Mouse (Mus musculus) cortical plate, adult 2 months (tissue): ENCODE data around the gene Tsga10ip. TPM values are rescaled to one million over a fixed set of nuclear protein-coding genes. Genes with fewer than 3 reads are reported as not detected.
"Not testable (repeated sequence)": the region's sequence is repeated elsewhere in the genome, so short reads cannot be mapped to it uniquely, and the experiment has no call there.

Source experiments
- H3K27ac ChIP-seq: fragments of 200-500 bp; 2 replicates; pipeline ENCODE4 v1.5.1; 2012; ENCODE audit warnings: low read length, control low read depth, inconsistent platforms; ENCODE audit not compliant: insufficient read depth
- H3K4me1 ChIP-seq: fragments of 200-500 bp; 2 replicates; pipeline ENCODE4 v1.6.1; 2011; ENCODE audit warnings: low read length; ENCODE audit not compliant: control insufficient read depth, insufficient read depth
- H3K4me3 ChIP-seq: fragments of 200-500 bp; 2 replicates; pipeline ENCODE4 v1.5.1; 2011; ENCODE audit warnings: mild to moderate bottlenecking, low read length, control low read depth; ENCODE audit not compliant: insufficient read depth
- CTCF ChIP-seq: fragments of 200-500 bp; IDR thresholded peaks from 2 replicates; pipeline ENCODE4 v1.5.1; 2011; ENCODE audit warnings: mild to moderate bottlenecking, control low read depth, low read length; ENCODE audit not compliant: insufficient read depth; ENCODE audit errors: extremely low read depth
- POLR2A ChIP-seq: fragments of 200-500 bp; IDR thresholded peaks from 2 replicates; pipeline ENCODE4 v1.6.1; 2011; ENCODE audit warnings: mild to moderate bottlenecking, low read length, control low read depth; ENCODE audit not compliant: insufficient read depth; ENCODE audit errors: extremely low read depth
- polyA plus RNA-seq: library from polyadenylated mRNA; depleted of rRNA; stranded (reverse); fragments of >200 nt; gene quantifications from 2 replicates; pipeline ENCODE4 v1.2.3, GENCODE M21; 2012

Tsga10ip gene
- polyA plus RNA-seq, 1 experiment, result not detected

GRCm38 (mm10) chr19:5413840-5414239 is 11.5 kb upstream of the Tsga10ip start:
- Histone ChIP-seq H3K27ac (no peak overlapping the region), H3K4me1 (no peaks in the 10 kb centered on the region), H3K4me3 (no peak overlapping the region)
- TF ChIP-seq POLR2A, result no peak
- TF ChIP-seq CTCF, result no peak

GRCm38 (mm10) chr19:5411961-5412360 is 9.6 kb upstream of the Tsga10ip start:
- Histone ChIP-seq H3K4me3 (no peak overlapping the region), H3K4me1 (no peaks in the 10 kb centered on the region), H3K27ac (no peak overlapping the region)
- TF ChIP-seq CTCF (no peak), POLR2A (no peak)

- H3K4me1 ChIP-seq, result peaks cover 3% of the 10 kb centered on the region; the same call in 1 of the 2 replicates
- H3K4me3 ChIP-seq, result no peak overlapping the region
- TF ChIP-seq CTCF (no peak), POLR2A (no peak)
- no peak overlapping the region for H3K27ac ChIP-seq
Observed at GRCm38 (mm10) chr19:5410641-5411040, 8.3 kb upstream of the Tsga10ip start.

GRCm38 (mm10) chr19:5409068-5409467 is 6.7 kb upstream of the Tsga10ip start:
- no peak overlapping the region for H3K4me3 ChIP-seq
- no peak for TF ChIP-seq CTCF
- no peak for TF ChIP-seq POLR2A
- H3K27ac ChIP-seq, result 0 out of 2 replicates have a peak overlapping the region, but pooled peaks have one; percentile 28
- H3K4me1 ChIP-seq, result peaks cover 3% of the 10 kb centered on the region; the same call in 1 of the 2 replicates

GRCm38 (mm10) chr19:5408057-5409001 is 6.0 kb upstream of the Tsga10ip start:
- Histone ChIP-seq H3K4me3 (no peak overlapping the region), H3K4me1 (peaks cover 3% of the 10 kb centered on the region; the same call in 1 of the 2 replicates), H3K27ac (0 out of 2 replicates have a peak overlapping the region, but pooled peaks have one; percentile 28)
- TF ChIP-seq POLR2A (no peak), CTCF (no peak)

- no peak for TF ChIP-seq POLR2A
- TF ChIP-seq CTCF, result peak; percentile 61
- H3K27ac ChIP-seq, result peak overlapping the region; percentile 87
- H3K4me3 ChIP-seq, result peak overlapping the region; percentile 64
- H3K4me1 ChIP-seq, result peaks cover 3% of the 10 kb centered on the region; the same call in 1 of the 2 replicates
Observed at GRCm38 (mm10) chr19:5407133-5407532, 4.8 kb upstream of the Tsga10ip start.

GRCm38 (mm10) chr19:5406531-5407126 is 4.3 kb upstream of the Tsga10ip start:
- Histone ChIP-seq H3K27ac (peak overlapping the region; percentile 87), H3K4me3 (peak overlapping the region; percentile 64)
- not testable (repeated sequence) for H3K4me1 ChIP-seq
- peak; percentile 80 for TF ChIP-seq POLR2A

GRCm38 (mm10) chr19:5405924-5406323 is 3.6 kb upstream of the Tsga10ip start:
- TF ChIP-seq CTCF, result no peak
- no peak for TF ChIP-seq POLR2A
- H3K27ac ChIP-seq, result peak overlapping the region; percentile 91
- peaks cover 3% of the 10 kb centered on the region; the same call in 1 of the 2 replicates for H3K4me1 ChIP-seq
- peak overlapping the region; percentile 64 for H3K4me3 ChIP-seq

GRCm38 (mm10) chr19:5401073-5401472 is 1.3 kb downstream of the Tsga10ip start:
- not testable (repeated sequence) for H3K27ac ChIP-seq, H3K4me3 ChIP-seq, H3K4me1 ChIP-seq

GRCm38 (mm10) chr19:5395371-5395770 is 7.0 kb downstream of the Tsga10ip start:
- no peak overlapping the region for H3K27ac ChIP-seq
- no peak overlapping the region for H3K4me3 ChIP-seq
- H3K4me1 ChIP-seq, result no peaks in the 10 kb centered on the region
- TF ChIP-seq POLR2A, result no peak
- TF ChIP-seq CTCF, result no peak
